Mouse (Mus musculus) thymus, adult 2 months (tissue): ENCODE measurements around the gene Fam161a. TPM values are rescaled to one million over a fixed set of nuclear protein-coding genes. Genes with fewer than 3 reads are reported as not detected.

Experiments
- DNase-seq: peaks from one replicate; pipeline ENCODE4 v3.0.0; 2021
- H3K27ac ChIP-seq: fragments of 200-500 bp; 2 replicates; pipeline ENCODE4 v1.5.1; 2012; ENCODE audit warnings: low read length, control low read depth; ENCODE audit not compliant: control insufficient read depth, insufficient read depth
- H3K27me3 ChIP-seq: fragments of 200-500 bp; 2 replicates; pipeline ENCODE4 v1.6.1; 2012; ENCODE audit warnings: mild to moderate bottlenecking, low read length, moderate library complexity, mixed read lengths; ENCODE audit not compliant: control insufficient read depth, insufficient read depth
- H3K36me3 ChIP-seq: fragments of 200-500 bp; 2 replicates; pipeline ENCODE4 v1.6.1; 2012; ENCODE audit warnings: mild to moderate bottlenecking, low read length, moderate library complexity; ENCODE audit not compliant: control insufficient read depth, insufficient read depth
- H3K4me1 ChIP-seq: fragments of 200-500 bp; replicated peaks from 2 replicates; pipeline ENCODE4 v1.6.1; 2012; ENCODE audit warnings: low read length; ENCODE audit not compliant: control insufficient read depth, insufficient read depth
- H3K4me3 ChIP-seq: fragments of 200-500 bp; 2 replicates; pipeline ENCODE4 v1.5.1; 2012; ENCODE audit warnings: mild to moderate bottlenecking, low read length, control low read depth, moderate library complexity; ENCODE audit not compliant: control insufficient read depth, insufficient read depth
- CTCF ChIP-seq: fragments of 200-500 bp; IDR thresholded peaks from 2 replicates; pipeline ENCODE4 v1.5.1; 2012; ENCODE audit warnings: mild to moderate bottlenecking, control low read depth, low read length, moderate library complexity, borderline replicate concordance; ENCODE audit not compliant: control insufficient read depth, poor library complexity, insufficient read depth; ENCODE audit errors: extremely low read depth
- POLR2A ChIP-seq: fragments of 200-500 bp; IDR thresholded peaks from 2 replicates; pipeline ENCODE4 v1.6.1; 2012; ENCODE audit warnings: mild to moderate bottlenecking, low read length, control low read depth, moderate library complexity; ENCODE audit not compliant: control insufficient read depth, poor library complexity, insufficient read depth; ENCODE audit errors: extremely low read depth
- WGBS: fragments of 180-500 bp; shearing (Covaris S2); methylation state at CpG from one replicate; pipeline ENCODE4 v1.1.7; 2018; 5-methylcytosine and 5-hydroxymethylcytosine counted together
- polyA plus RNA-seq: library from polyadenylated mRNA; depleted of rRNA; stranded (reverse); fragments of >200 nt; gene quantifications from 2 replicates; pipeline ENCODE4 v1.2.3, GENCODE M21; 2012

The Fam161a gene
- polyA plus RNA-seq, 1 experiment, result 0.66 TPM

- H3K27ac ChIP-seq, result no peak overlapping the region
Observed at GRCm38 (mm10) chr11:22989786-22990185, 17.5 kb upstream of the Fam161a start.

GRCm38 (mm10) chr11:22990393-22991126 is 16.8 kb upstream of the Fam161a start, which contains the start of gene Cct4:
Cct4 (plus strand) TSS chr11:22990519.
- H3K4me3 ChIP-seq, result peak within 1 kb of the TSS; percentile 94
- under 1% methylated on average over 66 of the region's 66 CpGs for WGBS
- H3K27ac ChIP-seq, result peak within 1 kb of the TSS; percentile 21; the same call in 1 of the 2 replicates
- peaks cover 25% of the 10 kb centered on the region for H3K36me3 ChIP-seq
- peaks cover 7% of the 10 kb centered on the region for H3K4me1 ChIP-seq
- no peaks in the 10 kb centered on the region for H3K27me3 ChIP-seq
- DNase-seq, result peak; percentile 88
- TF ChIP-seq POLR2A, result peak; percentile 65
- TF ChIP-seq CTCF, result 0 out of 2 replicates have a peak, but pooled peaks have one; percentile 24

More at GRCm38 (mm10) chr11:22989786-22990185, 17.5 kb upstream of the Fam161a start:
- Histone ChIP-seq H3K4me1 (peaks cover 7% of the 10 kb centered on the region), H3K27me3 (no peaks in the 10 kb centered on the region), H3K4me3 (no peak overlapping the region), H3K36me3 (peaks cover 17% of the 10 kb centered on the region)
- TF ChIP-seq CTCF (no peak), POLR2A (no peak)
- 58% methylated on average over 1 of the region's 1 CpGs for WGBS
- DNase-seq, result no peak

GRCm38 (mm10) chr11:22991218-22991835 is 16.0 kb upstream of the Fam161a start:
- peaks cover 32% of the 10 kb centered on the region for H3K36me3 ChIP-seq
- peak overlapping the region; percentile 21; the same call in 1 of the 2 replicates for H3K4me3 ChIP-seq
- no peak for DNase-seq
- 11% methylated on average over 14 of the region's 14 CpGs for WGBS
- peaks cover 7% of the 10 kb centered on the region for H3K4me1 ChIP-seq
- TF ChIP-seq CTCF (no peak), POLR2A (no peak)
- H3K27me3 ChIP-seq, result no peaks in the 10 kb centered on the region
- no peak overlapping the region for H3K27ac ChIP-seq

- Histone ChIP-seq H3K36me3 (peaks cover 62% of the 10 kb centered on the region), H3K27ac (no peak overlapping the region), H3K4me1 (peaks cover 7% of the 10 kb centered on the region), H3K27me3 (no peaks in the 10 kb centered on the region), H3K4me3 (no peak overlapping the region)
- 95% methylated on average over 2 of the region's 2 CpGs for WGBS
- TF ChIP-seq CTCF (no peak), POLR2A (no peak)
- no peak for DNase-seq
Observed at GRCm38 (mm10) chr11:22994271-22994670, 13.1 kb upstream of the Fam161a start.

GRCm38 (mm10) chr11:22995461-22995860 is 11.9 kb upstream of the Fam161a start:
- 96% methylated on average over 4 of the region's 4 CpGs for WGBS
- no peaks in the 10 kb centered on the region for H3K27me3 ChIP-seq
- H3K4me3 ChIP-seq, result no peak overlapping the region
- no peak for DNase-seq
- H3K4me1 ChIP-seq, result peaks cover 7% of the 10 kb centered on the region
- no peak for TF ChIP-seq CTCF
- no peak for TF ChIP-seq POLR2A
- peaks cover 74% of the 10 kb centered on the region for H3K36me3 ChIP-seq
- H3K27ac ChIP-seq, result no peak overlapping the region

- WGBS, result 88% methylated on average over 1 of the region's 1 CpGs
- TF ChIP-seq POLR2A (no peak), CTCF (no peak)
- Histone ChIP-seq H3K4me1 (no peaks in the 10 kb centered on the region), H3K27me3 (no peaks in the 10 kb centered on the region), H3K4me3 (no peak overlapping the region), H3K27ac (no peak overlapping the region), H3K36me3 (peaks cover 100% of the 10 kb centered on the region)
- DNase-seq, result no peak
Observed at GRCm38 (mm10) chr11:22998308-22998707, 9.0 kb upstream of the Fam161a start.

GRCm38 (mm10) chr11:23005276-23005675 is 2.1 kb upstream of the Fam161a start:
- TF ChIP-seq CTCF (no peak), POLR2A (no peak)
- Histone ChIP-seq H3K27ac (no peak overlapping the region), H3K27me3 (no peaks in the 10 kb centered on the region), H3K4me1 (peaks cover 7% of the 10 kb centered on the region), H3K36me3 (peaks cover 43% of the 10 kb centered on the region), H3K4me3 (no peak overlapping the region)
- no peak for DNase-seq
- WGBS, result 92% methylated on average over 1 of the region's 1 CpGs
